Mouse (Mus musculus) cerebellum, postnatal 4 days (tissue): Measurements from ENCODE around the gene 4933402D24Rik.

Experiments used
- DNase-seq, 2 experiments: peaks; one replicate each; pipeline ENCODE4 v3.0.0; 2022; ENCODE audit warnings: low spot score in 2 of 2, mixed read lengths in 1 of 2

Gene 4933402D24Rik

DNA sequence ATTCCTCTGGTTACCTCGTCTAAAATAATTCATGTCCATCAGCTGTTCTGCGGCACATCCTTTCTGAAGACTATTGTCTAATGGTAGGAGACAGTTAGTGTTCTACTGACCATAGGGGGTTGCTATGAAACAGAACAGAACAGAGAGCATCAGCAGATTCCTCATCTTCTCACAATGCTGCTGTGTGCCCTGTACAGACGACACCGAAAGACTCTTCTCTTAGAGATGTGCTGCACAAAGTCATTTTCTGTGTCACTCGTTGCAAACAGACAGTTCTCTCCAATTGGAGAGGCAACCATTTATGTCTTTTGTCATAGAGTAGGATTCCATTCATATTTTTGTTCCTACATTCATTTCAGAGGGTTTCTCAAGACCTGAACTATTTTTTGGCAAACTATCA, at the start of gene 4933402D24Rik:
Gene 4933402D24Rik, minus strand, starts transcription at position 101 of the 400 bp plus-strand sequence.
- no peak for DNase-seq

DNA sequence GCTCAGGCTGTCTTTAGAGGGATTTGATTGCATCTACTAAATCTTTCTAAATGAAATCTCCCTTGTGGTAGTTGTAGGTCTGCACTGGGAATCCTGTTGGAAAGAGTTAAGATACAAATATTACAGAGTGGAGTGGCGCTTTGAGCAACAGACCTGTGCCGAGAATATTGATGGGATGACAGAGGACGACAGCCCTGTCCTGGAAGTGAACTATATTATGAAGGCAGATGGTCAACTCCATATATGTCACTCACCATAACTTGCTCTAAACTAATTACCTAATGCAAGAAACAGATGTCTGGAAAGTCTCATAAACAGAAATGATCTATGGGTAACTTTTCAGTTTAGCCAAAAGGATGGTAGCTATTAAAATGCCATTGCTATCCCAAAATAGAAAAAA, 39.5 kb upstream of the 4933402D24Rik start:
- no peak for DNase-seq

DNA sequence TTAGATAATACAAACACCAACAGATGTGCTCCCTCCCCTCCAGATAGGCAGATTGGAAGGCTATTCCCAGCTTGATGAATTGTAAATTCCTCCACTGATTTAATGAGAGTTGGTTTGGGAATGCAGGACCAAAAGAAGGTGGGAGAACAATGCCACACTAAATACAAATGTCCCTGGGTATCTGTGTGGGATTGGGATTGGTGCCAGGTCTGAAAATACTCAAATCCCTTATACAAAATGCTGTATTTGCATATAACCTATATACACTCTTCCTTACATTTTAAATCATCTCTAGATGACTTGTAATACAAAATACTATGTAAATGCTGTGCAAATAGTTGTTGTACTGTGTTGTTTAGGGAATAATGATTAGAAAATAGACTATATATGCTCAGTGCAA, 36.0 kb upstream of the 4933402D24Rik start:
- no peak for DNase-seq

DNA sequence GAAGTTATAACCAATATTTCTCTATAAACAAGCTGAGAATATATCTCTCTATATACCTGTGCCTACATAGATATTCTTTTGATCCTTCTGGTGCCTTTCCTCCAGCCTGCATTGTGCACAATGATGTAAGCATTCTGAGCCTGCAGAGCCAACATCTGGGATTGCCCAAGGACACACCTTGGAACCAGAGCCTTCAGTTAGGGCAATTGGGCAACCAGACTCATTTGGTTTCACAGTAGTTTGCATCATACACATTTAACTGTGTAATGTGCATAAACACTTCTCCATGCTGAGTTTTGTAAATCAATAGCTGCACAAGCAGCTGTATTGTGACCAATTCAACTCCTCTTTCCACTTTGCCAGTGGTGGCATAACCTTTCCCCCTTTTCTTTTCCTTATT, 25.3 kb upstream of the 4933402D24Rik start:
- no peak for DNase-seq

DNA sequence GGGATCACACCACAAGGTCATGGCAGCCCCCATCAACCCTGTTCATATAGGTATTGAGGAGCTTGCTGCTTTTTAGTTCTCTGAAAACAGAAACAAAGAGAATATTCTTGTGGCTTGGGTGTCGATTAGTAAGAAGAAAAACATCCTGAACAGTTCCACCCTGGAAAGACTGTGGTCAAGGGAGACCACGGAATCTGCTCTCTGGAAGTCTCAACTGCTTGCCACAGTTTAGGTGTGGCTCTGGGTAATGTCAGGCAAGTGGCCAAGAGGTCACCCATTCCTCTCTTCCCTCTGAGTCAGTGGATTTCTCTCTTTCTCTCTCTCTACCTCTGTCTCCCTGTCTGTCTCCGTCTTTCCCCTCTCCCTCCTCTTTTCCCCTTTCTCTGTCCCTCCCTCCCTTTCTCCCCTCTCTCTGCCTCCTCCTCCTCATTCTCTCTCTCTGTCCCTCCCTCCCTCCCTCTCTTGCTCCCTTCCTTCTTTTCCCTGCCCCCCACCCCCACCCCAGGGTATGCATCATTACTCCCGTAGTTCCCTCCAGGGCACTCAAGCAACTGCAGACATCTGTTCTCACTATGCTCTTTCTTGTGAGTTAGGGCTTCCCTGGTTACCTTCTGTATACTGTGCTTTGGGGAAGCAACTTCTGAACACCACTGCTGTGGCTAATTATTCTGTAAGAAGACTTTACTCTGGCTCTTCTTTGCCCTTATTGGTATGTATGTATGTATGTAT, 8.0 kb upstream of the 4933402D24Rik start:
- no peak for DNase-seq

DNA sequence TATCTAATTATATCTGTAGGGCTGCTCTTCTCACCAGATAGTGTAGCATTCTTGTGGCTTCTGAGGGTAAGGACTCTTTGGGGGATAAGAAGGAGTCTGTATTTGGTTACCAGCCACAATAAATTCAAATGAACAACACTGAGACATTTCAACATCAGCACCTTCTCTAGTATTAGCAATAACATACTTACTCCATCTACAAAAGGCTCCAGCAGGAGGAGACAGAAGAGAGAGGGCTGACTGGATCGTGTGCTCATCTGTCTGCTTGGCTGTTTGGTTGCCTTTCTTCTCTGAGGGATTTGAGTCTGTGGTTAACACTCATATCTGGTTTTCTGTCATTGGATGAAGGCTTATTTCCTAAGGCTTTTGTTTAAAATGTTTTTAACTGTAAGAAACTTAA, 7.3 kb upstream of the 4933402D24Rik start:
- no peak for DNase-seq

DNA sequence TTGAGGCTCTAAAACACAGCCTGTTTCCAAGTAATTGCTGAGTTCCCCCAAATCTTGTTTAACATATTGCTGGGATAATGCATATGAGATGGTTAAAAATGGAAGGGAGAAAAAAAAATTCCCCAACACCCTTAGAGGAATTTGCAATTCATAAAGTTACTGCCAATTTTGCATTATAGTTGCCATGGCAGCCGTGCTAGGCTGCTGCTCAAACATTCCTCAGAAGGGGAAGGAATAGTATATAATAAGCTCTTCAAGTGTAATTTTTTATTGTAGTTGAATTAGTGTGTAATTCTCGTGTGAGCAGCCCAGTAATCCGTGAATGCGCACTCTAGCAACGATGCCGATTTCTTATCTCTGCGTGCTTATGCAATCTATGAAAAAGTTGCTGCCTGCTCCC, 1.2 kb upstream of the 4933402D24Rik start:
- no peak for DNase-seq

DNA sequence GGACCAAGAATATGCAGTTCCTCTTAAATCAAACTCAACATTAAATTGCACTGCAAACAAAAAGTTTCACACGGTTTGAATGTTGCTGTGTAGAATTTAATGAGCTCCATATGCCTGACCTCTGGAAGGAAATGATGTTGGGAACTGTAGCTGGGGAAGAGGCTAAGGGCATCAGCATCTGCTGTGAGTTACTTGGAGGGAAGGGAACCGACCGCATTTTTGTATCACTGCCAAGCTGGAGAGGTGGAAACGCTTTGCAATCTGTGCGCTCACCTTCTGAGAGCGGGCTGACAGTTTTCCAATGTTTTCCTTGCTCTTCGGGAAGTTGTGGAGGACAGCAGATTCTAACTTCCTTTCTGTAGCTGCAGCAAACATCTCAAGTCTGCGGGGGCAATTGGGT, 955 bp downstream of the 4933402D24Rik start:
- no peak for DNase-seq

DNA sequence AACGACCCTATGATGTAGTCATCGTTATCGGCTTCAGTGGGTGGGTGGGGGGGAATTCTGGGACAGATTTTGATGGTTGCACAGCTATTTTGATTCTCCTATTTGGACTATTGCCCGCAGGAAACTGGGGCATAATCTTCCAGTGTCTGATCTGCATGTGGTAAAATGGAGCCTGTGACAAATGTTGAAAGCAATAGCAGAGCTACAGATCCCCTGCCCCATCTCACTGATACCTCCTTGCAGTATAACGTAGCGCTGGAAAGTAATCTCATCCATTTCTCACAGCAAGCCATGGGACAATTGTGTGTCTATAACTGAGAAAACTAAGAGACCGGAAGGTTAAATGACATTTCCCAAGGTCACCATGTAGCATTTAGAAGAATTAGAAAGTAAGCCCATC, 4.7 kb downstream of the 4933402D24Rik start:
- DNase-seq, result no peak

DNA sequence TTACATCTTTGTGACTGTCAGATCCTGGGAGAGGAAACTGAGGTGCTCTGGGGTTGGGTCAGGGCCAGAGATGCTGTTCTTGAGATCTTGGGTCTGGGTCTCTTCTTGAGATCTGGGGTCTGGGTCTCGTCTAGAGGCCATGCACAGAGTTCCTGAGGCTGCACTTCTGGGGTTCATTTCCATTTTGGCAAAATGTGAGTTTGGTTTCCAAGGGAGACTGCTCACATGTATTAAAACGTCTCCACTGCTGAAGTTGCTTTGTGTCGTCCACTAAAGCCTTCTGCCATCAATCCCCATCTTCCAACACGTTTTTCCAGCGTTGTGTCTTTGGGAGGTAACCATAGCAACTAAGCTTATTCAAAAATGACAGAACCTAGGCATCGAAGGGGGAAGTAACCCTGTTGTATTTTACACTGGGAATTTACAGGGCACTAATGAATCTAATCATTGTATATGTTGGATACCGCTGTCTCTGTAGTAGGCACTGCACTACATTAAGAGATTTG, 5.1 kb downstream of the 4933402D24Rik start:
- DNase-seq, result no peak

DNA sequence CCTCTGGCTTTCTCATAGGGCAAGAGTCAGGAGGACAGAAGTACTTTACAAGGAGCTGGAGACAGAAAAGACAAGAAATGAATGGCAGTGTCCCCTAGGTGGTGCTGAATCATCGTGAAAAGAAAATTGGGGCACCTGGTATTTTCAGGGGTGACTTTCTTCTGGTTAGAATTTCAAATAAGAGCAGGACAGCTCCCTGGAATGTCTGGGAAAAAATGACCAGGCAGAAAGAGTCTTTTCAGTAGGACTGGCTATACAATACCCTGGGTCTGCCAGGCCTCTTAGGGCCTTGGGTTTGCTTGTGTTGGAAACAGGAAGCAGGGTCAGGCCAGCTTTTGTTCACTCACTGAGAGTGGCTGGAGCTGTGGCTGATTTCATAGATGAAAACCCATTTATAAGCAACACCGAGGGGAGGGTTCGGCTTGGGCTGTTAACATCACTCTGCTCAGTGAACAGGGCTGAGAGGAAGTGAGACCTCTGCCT, 5.8 kb downstream of the 4933402D24Rik start:
- DNase-seq, result peak; percentile 26 to 33

DNA sequence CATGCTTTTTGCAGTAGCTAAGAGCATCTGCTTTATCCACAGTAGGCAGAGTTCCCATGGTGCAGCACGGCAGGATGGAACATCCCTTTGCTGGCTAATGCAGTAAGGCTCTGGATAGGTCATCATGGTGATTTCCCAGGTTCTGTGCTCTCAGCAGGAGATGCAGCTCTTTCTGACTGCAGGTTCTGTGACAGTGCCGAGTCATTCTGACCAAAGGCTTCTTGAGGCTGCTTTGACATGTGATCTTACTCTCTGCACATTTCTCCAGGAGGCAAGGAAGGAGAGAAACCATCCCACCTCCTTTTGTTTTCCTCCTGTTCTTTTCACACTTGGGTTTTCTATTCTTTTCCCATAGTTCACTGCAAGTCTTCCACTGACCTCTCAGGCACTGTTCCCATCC, 13.1 kb downstream of the 4933402D24Rik start:
- DNase-seq, result no peak

DNA sequence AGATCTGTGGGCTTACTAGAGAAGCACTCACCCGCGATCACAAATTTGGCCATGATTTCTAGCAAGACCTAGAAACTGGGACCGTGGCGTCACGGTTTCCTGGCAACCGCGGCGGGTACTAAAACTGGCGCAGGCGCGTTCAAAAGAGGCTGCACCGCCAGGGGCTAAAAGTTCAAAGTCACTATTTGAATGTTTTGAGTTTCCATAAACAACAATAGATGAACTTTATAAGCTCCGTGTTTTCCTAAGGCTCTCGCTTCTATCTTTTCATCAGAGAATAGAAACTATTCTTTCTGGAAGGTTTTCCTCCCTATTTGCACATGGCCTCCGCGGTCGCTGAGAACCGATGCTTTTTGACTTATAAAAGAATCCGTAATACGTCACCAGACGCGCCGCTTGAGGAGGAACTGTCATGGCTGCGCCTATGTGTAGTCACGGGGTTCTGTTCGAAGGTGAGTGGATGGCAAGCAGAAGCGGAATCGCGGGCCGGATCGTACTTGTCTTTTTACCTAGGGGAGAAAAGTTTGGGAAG, 38.8 kb downstream of the 4933402D24Rik start, which contains the start of the genes Mdh1b and Fastkd2:
Gene Mdh1b, minus strand, starts transcription at position 79 of the 532 bp plus-strand sequence.
Gene Fastkd2, plus strand, starts transcription at position 375 of the 532 bp plus-strand sequence.
- DNase-seq, result peak; percentile 67 to 85

DNA sequence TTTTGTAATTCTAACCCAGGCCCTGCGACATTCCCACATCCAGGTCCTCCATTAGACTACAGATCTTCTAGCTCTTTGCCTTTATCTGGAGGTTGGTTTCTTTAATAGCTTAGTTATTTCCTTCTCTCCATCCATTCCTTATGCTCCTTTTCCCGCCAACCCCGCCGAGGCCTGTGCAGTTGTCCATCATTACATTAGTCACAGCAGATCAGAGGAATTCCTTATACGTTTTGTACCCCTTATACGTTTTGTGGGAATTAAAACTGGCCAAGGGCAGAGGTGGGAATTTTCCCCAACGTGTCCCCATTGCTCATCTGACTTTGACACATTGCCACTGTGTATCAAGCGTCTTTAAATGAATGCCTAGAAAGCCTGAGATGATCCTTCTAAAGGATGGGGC, 39.3 kb downstream of the 4933402D24Rik start:
- peak in 1 of 2 experiments; percentile 2 for DNase-seq

DNA sequence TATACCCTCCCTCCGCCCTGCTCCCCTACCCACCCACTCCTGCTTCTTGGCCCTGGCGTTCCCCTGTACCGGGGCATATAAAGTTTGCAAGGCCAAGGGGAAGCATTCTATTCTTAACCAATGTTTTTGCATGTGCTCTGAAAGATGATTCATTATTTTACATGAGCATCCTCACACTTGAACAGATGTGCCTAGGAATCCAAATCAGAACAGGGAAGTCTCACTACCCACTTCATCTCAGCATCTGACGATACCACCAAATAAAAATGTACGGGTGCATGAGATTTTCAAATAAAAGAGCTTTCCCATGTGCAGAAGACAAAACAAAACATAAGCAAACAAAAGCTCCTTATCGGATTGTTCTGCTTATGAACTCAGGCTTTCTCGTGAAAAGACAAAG, 48.9 kb downstream of the 4933402D24Rik start:
- no peak for DNase-seq

DNA sequence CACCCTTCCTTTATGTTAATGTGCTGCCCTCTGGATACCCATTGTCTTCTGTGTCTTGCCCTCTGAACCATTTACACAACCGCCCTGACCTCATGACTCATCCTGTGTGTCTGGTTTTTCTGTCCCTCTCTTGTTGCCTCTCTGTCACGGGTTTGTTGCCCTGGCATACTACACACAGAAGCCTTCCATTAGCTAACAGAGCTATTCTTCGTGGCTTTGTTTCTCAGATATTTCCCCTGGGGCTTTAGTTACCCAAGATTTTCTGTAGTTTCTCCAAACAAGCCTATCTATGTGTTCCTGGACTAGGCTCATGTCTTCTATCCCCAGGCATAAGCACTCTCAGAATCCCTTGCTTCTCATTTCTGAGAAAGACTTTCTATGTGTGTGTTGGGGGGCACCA, 60.2 kb downstream of the 4933402D24Rik start:
- DNase-seq, result no peak

DNA sequence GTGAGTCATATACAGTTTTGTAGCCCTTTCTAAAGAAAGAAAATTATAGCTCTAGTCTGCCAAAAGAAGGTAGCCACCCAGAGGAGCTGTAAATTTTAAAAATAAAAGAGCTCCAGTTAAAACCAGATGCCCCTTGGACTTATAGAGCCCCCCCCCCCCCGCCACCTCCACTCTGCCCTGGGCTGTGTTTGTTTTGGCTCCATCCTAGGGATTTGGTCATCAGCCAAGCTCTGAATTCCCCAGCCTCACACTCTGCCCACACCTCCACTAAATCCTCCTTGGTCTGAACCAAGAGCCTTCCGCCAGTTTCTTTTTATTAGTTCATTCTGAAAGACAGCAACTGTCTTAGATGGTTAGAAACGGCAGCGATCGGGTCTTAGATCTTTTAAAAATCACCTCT, 63.3 kb downstream of the 4933402D24Rik start:
- DNase-seq, result no peak
